Mouse (Mus musculus) hindbrain, embryonic 16.5 days (tissue): ENCODE data around the gene Rbp1. TPM values are rescaled to one million over a fixed set of nuclear protein-coding genes. Genes with fewer than 3 reads are reported as not detected.

ENCODE experiments used
- ATAC-seq: fragments of 200-750 bp; cut with Nextera tagmentation; 2 replicates; pipeline ENCODE4 v1.8.0; 2017; ENCODE audit warnings: moderate TSS enrichment, moderate library complexity
- H3K27ac ChIP-seq: fragments of 300-500 bp; sonication (generic); 2 replicates; pipeline ENCODE4 v1.5.1; 2014; ENCODE audit warnings: low read depth, mild to moderate bottlenecking, control low read depth, low read length, moderate library complexity
- H3K27me3 ChIP-seq: fragments of 300-500 bp; sonication (generic); replicated peaks from 2 replicates; pipeline ENCODE4 v1.6.1; 2014; ENCODE audit warnings: low read length; ENCODE audit not compliant: control insufficient read depth, insufficient read depth
- H3K36me3 ChIP-seq: fragments of 300-500 bp; sonication (generic); 2 replicates; pipeline ENCODE4 v1.6.1; 2014; ENCODE audit warnings: mild to moderate bottlenecking, low read length, moderate library complexity, mixed read lengths; ENCODE audit not compliant: control insufficient read depth, insufficient read depth
- H3K4me1 ChIP-seq: fragments of 300-500 bp; sonication (generic); 2 replicates; pipeline ENCODE4 v1.6.1; 2014; ENCODE audit warnings: low read depth, low read length; ENCODE audit not compliant: control insufficient read depth, insufficient read depth
- H3K4me2 ChIP-seq: fragments of 300-500 bp; sonication (generic); 2 replicates; pipeline ENCODE4 v1.6.1; 2014; ENCODE audit warnings: mild to moderate bottlenecking, low read length, control low read depth, moderate library complexity
- H3K4me3 ChIP-seq: fragments of 300-500 bp; sonication (generic); 2 replicates; pipeline ENCODE4 v1.5.1; 2014; ENCODE audit warnings: mild to moderate bottlenecking, low read length, control low read depth, moderate library complexity
- H3K9ac ChIP-seq: fragments of 300-500 bp; sonication (generic); 2 replicates; pipeline ENCODE4 v1.6.1; 2014; ENCODE audit warnings: low read depth, mild to moderate bottlenecking, control low read depth, low read length, moderate library complexity
- H3K9me3 ChIP-seq: fragments of 300-500 bp; sonication (generic); 2 replicates; pipeline ENCODE4 v1.6.1; 2014; ENCODE audit warnings: mild to moderate bottlenecking, low read length, moderate library complexity; ENCODE audit not compliant: control insufficient read depth
- WGBS: fragments of 180-500 bp; shearing (Covaris S2); extraction: QIAGEN DNeasy Blood & Tissue Kit; methylation state at CpG from one replicate; pipeline ENCODE4 v1.1.7; 2014; 5-methylcytosine and 5-hydroxymethylcytosine counted together
- polyA plus RNA-seq: library from polyadenylated mRNA; unstranded; fragments of >200 nt; fragmentation: Nextera tagmentation; extraction: Ambion mirVana; gene quantifications from 2 replicates; pipeline ENCODE4 v1.2.1, GENCODE M21; 2015

Rbp1 gene
- polyA plus RNA-seq, 1 experiment from 2014 or later, result 38.1 TPM

GRCm38 (mm10) chr9:98397211-98397610 is 25.6 kb upstream of the Rbp1 start:
- 81% methylated on average over 6 of the region's 6 CpGs for WGBS
- ATAC-seq, result no peak
- H3K27me3 ChIP-seq, result no peaks in the 10 kb centered on the region

DNA sequence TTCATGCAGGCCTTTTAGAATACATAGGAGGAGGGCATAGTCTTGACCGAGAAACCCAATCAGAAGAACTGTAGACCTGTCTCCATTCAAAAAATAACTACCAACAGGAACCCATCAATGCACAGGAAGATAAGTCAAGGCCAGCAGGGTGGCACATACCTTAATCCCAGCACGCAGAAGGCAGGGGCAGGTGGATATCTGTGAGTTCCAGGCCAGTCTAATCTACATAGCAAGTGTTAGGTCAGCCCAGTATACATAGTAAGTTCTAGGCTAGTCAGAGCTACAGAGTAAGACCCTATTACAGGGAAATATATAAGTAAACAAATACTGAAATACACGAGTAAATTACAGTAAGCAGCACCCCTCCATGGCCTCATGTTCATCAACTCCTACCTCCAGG is 24.9 kb upstream of the Rbp1 start:
- Histone ChIP-seq H3K9ac (no peak overlapping the region), H3K27ac (no peak overlapping the region), H3K27me3 (no peaks in the 10 kb centered on the region), H3K4me1 (no peaks in the 10 kb centered on the region), H3K9me3 (no peaks in the 10 kb centered on the region), H3K36me3 (no peaks in the 10 kb centered on the region), H3K4me2 (no peak overlapping the region), H3K4me3 (no peak overlapping the region)
- 88% methylated on average over 3 of the region's 3 CpGs for WGBS
- no peak for ATAC-seq

More at GRCm38 (mm10) chr9:98397211-98397610, 25.6 kb upstream of the Rbp1 start:
- Histone ChIP-seq H3K9me3 (no peaks in the 10 kb centered on the region), H3K4me2 (no peak overlapping the region), H3K4me1 (no peaks in the 10 kb centered on the region), H3K4me3 (no peak overlapping the region), H3K27ac (no peak overlapping the region), H3K36me3 (no peaks in the 10 kb centered on the region), H3K9ac (no peak overlapping the region)

DNA sequence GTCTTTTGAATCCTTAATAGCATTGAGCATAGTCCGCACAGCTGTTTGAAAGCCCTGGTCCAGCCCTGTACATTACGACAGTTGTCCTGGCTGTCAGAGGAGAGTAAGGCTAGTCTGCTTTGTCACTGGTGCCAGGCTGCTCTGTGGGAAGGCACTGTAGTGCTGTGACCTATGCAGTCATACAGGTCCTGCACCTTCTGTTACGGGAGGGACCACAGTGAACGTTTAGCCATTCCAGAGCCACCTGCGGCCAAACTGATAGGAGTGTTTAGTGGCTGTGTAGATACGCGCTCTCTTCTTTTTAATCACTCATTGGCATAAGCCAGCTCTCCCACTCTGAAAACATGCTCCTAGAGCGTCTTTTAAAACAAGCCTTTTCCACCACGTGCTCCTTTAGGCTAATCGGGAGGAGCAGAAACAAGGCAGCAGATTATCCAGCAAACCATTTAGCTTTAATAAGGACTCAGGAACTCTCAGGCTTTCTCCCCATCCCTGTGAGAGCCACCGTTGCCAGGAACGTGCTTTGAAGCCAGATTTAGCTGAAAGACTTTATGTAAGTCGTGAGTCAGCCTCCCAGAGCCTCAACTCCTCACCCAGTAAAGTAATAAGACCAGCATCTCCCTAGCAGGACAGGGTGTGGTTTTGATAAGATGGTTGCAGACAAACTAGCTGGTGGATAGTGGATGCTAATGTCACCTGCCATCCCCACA is 22.4 kb upstream of the Rbp1 start:
- H3K4me3 ChIP-seq, result no peak overlapping the region
- WGBS, result 76% methylated on average over 13 of the region's 13 CpGs
- H3K9me3 ChIP-seq, result no peaks in the 10 kb centered on the region
- H3K36me3 ChIP-seq, result no peaks in the 10 kb centered on the region
- H3K27ac ChIP-seq, result no peak overlapping the region
- H3K27me3 ChIP-seq, result no peaks in the 10 kb centered on the region
- no peak overlapping the region for H3K4me2 ChIP-seq
- no peak overlapping the region for H3K9ac ChIP-seq
- no peaks in the 10 kb centered on the region for H3K4me1 ChIP-seq
- ATAC-seq, result no peak

- Histone ChIP-seq H3K27me3 (no peaks in the 10 kb centered on the region), H3K4me3 (no peak overlapping the region), H3K27ac (no peak overlapping the region), H3K4me1 (no peaks in the 10 kb centered on the region), H3K9me3 (no peaks in the 10 kb centered on the region), H3K36me3 (no peaks in the 10 kb centered on the region), H3K9ac (no peak overlapping the region), H3K4me2 (no peak overlapping the region)
- ATAC-seq, result no peak
- WGBS, result 86% methylated on average over 5 of the region's 5 CpGs
Observed at GRCm38 (mm10) chr9:98401611-98402010, 21.1 kb upstream of the Rbp1 start.

DNA sequence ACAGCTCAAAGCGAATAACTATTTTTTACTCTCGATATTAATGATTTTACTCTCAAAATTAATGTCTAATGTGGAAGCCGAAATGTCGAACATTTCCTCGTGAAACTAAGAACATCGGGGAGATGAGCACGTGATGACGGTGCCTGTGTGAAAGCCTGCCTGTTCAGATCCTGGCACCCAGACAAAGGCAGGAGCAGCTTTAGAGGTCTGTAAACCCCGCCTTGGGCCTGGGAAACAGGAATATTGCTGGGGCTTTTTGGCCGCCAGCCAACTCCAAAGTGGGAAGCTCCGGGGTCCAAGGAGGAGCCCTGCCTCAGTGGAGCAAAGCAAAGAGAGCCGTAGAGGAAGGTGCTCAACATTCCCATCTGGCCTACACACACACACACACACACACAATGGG is 15.0 kb upstream of the Rbp1 start:
- H3K36me3 ChIP-seq, result no peaks in the 10 kb centered on the region
- H3K4me1 ChIP-seq, result no peaks in the 10 kb centered on the region
- H3K27me3 ChIP-seq, result no peaks in the 10 kb centered on the region
- WGBS, result 57% methylated on average over 12 of the region's 12 CpGs
- no peak overlapping the region for H3K4me2 ChIP-seq
- H3K9ac ChIP-seq, result no peak overlapping the region
- H3K4me3 ChIP-seq, result no peak overlapping the region
- H3K27ac ChIP-seq, result no peak overlapping the region
- ATAC-seq, result no peak
- H3K9me3 ChIP-seq, result no peaks in the 10 kb centered on the region

GRCm38 (mm10) chr9:98409137-98409536 is 13.6 kb upstream of the Rbp1 start:
- Histone ChIP-seq H3K4me1 (no peaks in the 10 kb centered on the region), H3K9me3 (no peaks in the 10 kb centered on the region), H3K4me3 (no peak overlapping the region), H3K9ac (no peak overlapping the region), H3K27me3 (no peaks in the 10 kb centered on the region), H3K36me3 (no peaks in the 10 kb centered on the region), H3K4me2 (no peak overlapping the region), H3K27ac (no peak overlapping the region)
- WGBS, result 36% methylated on average over 3 of the region's 3 CpGs
- ATAC-seq, result no peak

- no peak for ATAC-seq
- H3K4me3 ChIP-seq, result no peak overlapping the region
- WGBS, result 93% methylated on average over 4 of the region's 4 CpGs
Observed at GRCm38 (mm10) chr9:98415427-98415826, 7.3 kb upstream of the Rbp1 start.

GRCm38 (mm10) chr9:98417919-98418318 is 4.8 kb upstream of the Rbp1 start:
- Histone ChIP-seq H3K9ac (no peak overlapping the region), H3K4me2 (no peak overlapping the region), H3K4me1 (no peaks in the 10 kb centered on the region), H3K36me3 (no peaks in the 10 kb centered on the region), H3K4me3 (no peak overlapping the region), H3K9me3 (no peaks in the 10 kb centered on the region), H3K27ac (no peak overlapping the region), H3K27me3 (no peaks in the 10 kb centered on the region)
- 44% methylated on average over 7 of the region's 7 CpGs for WGBS
- ATAC-seq, result no peak; the same call in 1 of the 2 replicates

More at GRCm38 (mm10) chr9:98415427-98415826, 7.3 kb upstream of the Rbp1 start:
- Histone ChIP-seq H3K9ac (no peak overlapping the region), H3K27ac (no peak overlapping the region), H3K27me3 (no peaks in the 10 kb centered on the region), H3K9me3 (no peaks in the 10 kb centered on the region), H3K36me3 (no peaks in the 10 kb centered on the region), H3K4me2 (no peak overlapping the region), H3K4me1 (no peaks in the 10 kb centered on the region)

GRCm38 (mm10) chr9:98418346-98418745 is 4.4 kb upstream of the Rbp1 start:
- Histone ChIP-seq H3K36me3 (no peaks in the 10 kb centered on the region), H3K27me3 (no peaks in the 10 kb centered on the region; the same call in 1 of the 2 replicates), H3K4me2 (no peak overlapping the region), H3K4me1 (no peaks in the 10 kb centered on the region), H3K9me3 (no peaks in the 10 kb centered on the region), H3K27ac (no peak overlapping the region), H3K9ac (no peak overlapping the region), H3K4me3 (no peak overlapping the region)
- WGBS, result 81% methylated on average over 3 of the region's 3 CpGs
- ATAC-seq, result no peak
